Mouse (Mus musculus) megakaryocyte, adult 5-6 weeks (primary cell): Measurements from ENCODE around the gene Gm20917. TPM values are rescaled to one million over a fixed set of nuclear protein-coding genes. Genes with fewer than 3 reads are reported as not detected.
"Not testable (repeated sequence)": the region's sequence is repeated elsewhere in the genome, so short reads cannot be mapped to it uniquely, and the experiment has no call there.

Source experiments
- ATAC-seq: 2 replicates; pipeline ENCODE4 v1.8.0; 2016; ENCODE audit warnings: mild to moderate bottlenecking, inconsistent platforms; ENCODE audit not compliant: poor library complexity, severe bottlenecking
- total RNA-seq, 2 experiments: library from RNA; stranded (forward) in 1 of 2; stranded (reverse) in 1 of 2; fragments of 153-499, 151-499 nt in 1 of 2; fragments of 221-1000, 200-1000 nt in 1 of 2; gene quantifications; 2 replicates each; pipeline versions ENCODE4 v1.2.3 to v1.2.4; 2015 to 2017

Gene Gm20917
- not detected in 2 replicates for total RNA-seq (2015)
- total RNA-seq (2017) = not detected in 2 replicates

- not testable (repeated sequence) for ATAC-seq
These were observed at the start of gene Gm20917 for GRCm38 (mm10) chrY:79151022-79151421. Gene Gm20917 (minus strand): TSS chrY:79151122.

Other genes starting within 250 kb of the Gm20917 start
- not detected in 2 replicates for gene Gm20916, start 168.4 kb upstream of the Gm20917 start, total RNA-seq (2015)
- not detected in 2 replicates for gene Gm20916, start 168.4 kb upstream of the Gm20917 start, total RNA-seq (2017)